Mouse (Mus musculus): Measurements from ENCODE around the gene Lsm12. TPM values are rescaled to one million over a fixed set of nuclear protein-coding genes. Genes with fewer than 3 reads are reported as not detected.
"Not testable (repeated sequence)": the region's sequence is repeated elsewhere in the genome, so short reads cannot be mapped to it uniquely, and the experiment has no call there.

Gene Lsm12
- polyA plus RNA-seq, 1 experiment from 2014 or later, result 83.4 TPM

DNA sequence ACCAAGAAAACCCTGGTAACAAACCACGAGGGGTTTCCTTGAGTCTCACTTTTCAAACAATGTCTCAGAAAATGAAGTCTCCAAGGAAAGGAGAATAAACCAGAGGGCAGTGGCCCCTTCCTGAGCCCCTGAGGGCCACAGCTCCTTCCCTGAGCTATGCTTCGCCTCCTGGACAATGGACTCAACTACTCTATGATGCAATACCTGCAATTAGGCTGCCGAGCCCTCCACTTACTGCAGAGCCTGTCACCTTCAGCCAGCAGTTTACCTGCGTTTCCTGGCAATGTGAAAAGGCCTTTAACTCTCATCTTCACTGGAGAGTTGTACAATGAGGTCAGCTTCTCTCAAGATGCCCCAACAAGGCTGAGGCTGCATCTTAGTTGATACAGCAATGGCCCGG, 16.4 kb downstream of the Lsm12 start:
- 0 out of 2 replicates have a peak, but pooled peaks cover 3% of the 10 kb centered on the region for H3K4me1 ChIP-seq (replicated peaks)
- no peaks in the 10 kb centered on the region for H3K27me3 ChIP-seq
- no peak overlapping the region for H3K27ac ChIP-seq
- no peaks in the 10 kb centered on the region for H3K9me3 ChIP-seq (replicated peaks)
- H3K4me2 ChIP-seq, result no peak overlapping the region
- H3K36me3 ChIP-seq, result peaks cover 47% of the 10 kb centered on the region
- no peak for ATAC-seq (replicated peaks; ENCODE audit: insufficient number of reproducible peaks, insufficient read depth, low FRiP score, low read depth)
- no peak overlapping the region for H3K4me3 ChIP-seq
- 91% methylated on average over 5 of the region's 5 CpGs for WGBS
- H3K9ac ChIP-seq, result no peak overlapping the region

DNA sequence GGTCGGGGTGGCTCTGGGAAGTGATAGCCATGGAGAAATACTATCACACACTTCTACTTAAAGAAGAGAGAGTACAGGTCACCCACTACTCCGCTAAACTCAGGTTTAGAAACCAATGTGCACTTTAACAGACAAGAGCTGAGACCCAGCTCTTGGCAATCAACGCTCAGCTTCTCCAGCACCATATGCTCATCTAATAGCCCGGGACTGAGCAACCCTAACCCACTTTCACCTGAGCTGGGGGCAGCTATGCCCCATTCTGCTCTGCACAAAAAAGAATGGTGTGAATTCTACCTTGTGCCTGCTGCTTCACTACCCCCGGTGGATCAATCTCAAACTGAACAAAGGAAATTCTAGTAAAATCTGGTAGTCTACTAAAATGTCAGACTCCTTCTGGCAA, 17.6 kb downstream of the Lsm12 start:
- Histone ChIP-seq H3K36me3 (peaks cover 53% of the 10 kb centered on the region), H3K27ac (no peak overlapping the region), H3K27me3 (no peaks in the 10 kb centered on the region), H3K4me3 (no peak overlapping the region), H3K4me2 (no peak overlapping the region), H3K4me1 (replicated peaks) (0 out of 2 replicates have a peak, but pooled peaks cover 3% of the 10 kb centered on the region), H3K9me3 (replicated peaks) (no peaks in the 10 kb centered on the region), H3K9ac (no peak overlapping the region)
- 87% methylated on average over 5 of the region's 5 CpGs for WGBS
- no peak for ATAC-seq (replicated peaks; ENCODE audit: insufficient number of reproducible peaks, insufficient read depth, low FRiP score, low read depth)

DNA sequence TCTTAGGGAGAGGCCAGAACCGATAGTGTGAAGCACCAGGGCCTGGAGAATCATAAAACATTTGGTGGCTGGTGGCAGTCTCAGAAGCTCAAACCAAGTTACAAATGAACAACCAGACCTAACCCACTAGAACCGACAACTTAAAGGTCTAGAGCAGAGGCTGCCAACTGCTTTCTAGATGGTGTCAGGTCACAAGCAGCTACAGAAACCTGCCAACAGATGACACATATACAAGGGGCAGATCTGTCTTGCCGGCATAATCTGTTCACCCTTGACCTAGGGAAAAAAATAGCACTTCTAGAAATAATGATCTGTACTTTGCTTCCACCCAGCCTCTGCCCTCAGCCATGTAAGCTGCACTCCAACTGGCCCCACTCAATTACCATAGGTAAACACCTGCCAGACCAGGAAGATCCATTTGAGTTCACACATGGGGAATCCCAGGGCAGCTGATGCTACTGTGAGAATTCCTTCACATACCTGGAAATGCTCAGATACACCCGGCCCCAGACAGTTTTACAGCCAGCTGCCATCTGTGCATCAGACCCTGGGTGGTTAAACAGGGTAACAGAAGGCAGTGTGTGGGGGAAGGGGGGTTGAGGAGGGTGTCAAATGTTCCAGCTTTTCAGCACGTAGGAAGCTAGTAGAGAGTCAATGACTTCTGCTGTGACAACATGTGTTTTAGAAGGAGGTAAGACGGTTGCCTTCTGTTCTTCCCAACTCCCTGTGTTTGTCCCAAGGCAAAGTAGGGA, 18.9 kb downstream of the Lsm12 start:
- peaks cover 61% of the 10 kb centered on the region for H3K36me3 ChIP-seq

DNA sequence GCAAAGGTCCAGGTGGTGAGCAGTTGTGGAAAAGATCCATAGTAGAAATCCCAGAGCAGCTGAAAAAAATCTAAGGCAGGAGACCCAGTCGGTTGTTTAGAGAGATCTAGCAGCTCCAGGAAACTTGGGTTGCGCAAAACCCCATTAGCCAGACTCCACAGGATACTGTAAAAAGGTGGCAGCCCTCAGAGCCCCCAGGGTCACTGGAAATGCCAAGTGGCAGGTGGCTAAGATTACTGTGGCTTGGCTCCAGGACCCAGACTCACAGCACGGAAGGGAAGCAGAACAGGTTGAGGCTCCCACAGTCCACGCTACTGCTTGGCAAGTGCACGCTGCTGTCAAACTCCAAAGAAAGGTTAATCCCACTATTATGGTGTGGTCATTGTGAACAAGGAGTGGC, 25.3 kb downstream of the Lsm12 start:
- Histone ChIP-seq H3K4me2 (no peak overlapping the region), H3K36me3 (peaks cover 30% of the 10 kb centered on the region), H3K4me1 (replicated peaks) (peaks cover 8% of the 10 kb centered on the region), H3K27ac (no peak overlapping the region), H3K27me3 (no peaks in the 10 kb centered on the region), H3K9me3 (replicated peaks) (no peaks in the 10 kb centered on the region), H3K9ac (no peak overlapping the region), H3K4me3 (no peak overlapping the region)
- no peak for ATAC-seq (replicated peaks; ENCODE audit: insufficient number of reproducible peaks, insufficient read depth, low FRiP score, low read depth)
- WGBS, result 76% methylated on average over 5 of the region's 5 CpGs

More for the DNA sequence above, 18.9 kb downstream of the Lsm12 start:
- no peak for ATAC-seq (replicated peaks; ENCODE audit: insufficient number of reproducible peaks, insufficient read depth, low FRiP score, low read depth)
- Histone ChIP-seq H3K9ac (no peak overlapping the region), H3K4me3 (no peak overlapping the region), H3K27ac (no peak overlapping the region), H3K4me2 (no peak overlapping the region), H3K4me1 (replicated peaks) (0 out of 2 replicates have a peak, but pooled peaks cover 3% of the 10 kb centered on the region), H3K27me3 (no peaks in the 10 kb centered on the region), H3K9me3 (replicated peaks) (no peaks in the 10 kb centered on the region)
- 60% methylated on average over 6 of the region's 6 CpGs for WGBS

DNA sequence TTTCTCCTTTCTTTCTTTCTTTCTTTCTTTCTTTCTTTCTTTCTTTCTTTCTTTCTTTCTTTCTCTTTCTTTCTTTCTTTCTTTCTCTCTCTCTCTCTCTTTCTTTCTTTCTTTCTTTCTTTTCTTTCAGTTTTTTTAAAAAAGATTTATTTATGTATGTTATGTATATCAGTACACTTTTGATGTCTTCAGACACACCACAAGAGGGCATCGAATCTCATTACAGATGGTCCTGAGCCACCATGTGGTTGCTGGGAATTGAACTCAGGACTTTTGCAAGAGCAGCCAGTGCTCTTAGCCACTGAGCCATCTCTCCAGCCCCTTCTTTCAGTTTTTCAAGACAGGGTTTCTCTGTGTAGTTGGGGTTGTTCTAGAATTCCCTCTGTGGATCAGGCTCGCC, 27.1 kb downstream of the Lsm12 start:
- not testable (repeated sequence) for H3K9ac ChIP-seq; H3K4me2 ChIP-seq; ATAC-seq (replicated peaks; ENCODE audit: insufficient number of reproducible peaks, insufficient read depth, low FRiP score, low read depth); H3K27me3 ChIP-seq; H3K4me3 ChIP-seq; H3K27ac ChIP-seq; H3K9me3 ChIP-seq (replicated peaks); H3K4me1 ChIP-seq (replicated peaks)
- H3K36me3 ChIP-seq, result peaks cover 27% of the 10 kb centered on the region
- 73% methylated on average over 2 of the region's 2 CpGs for WGBS

DNA sequence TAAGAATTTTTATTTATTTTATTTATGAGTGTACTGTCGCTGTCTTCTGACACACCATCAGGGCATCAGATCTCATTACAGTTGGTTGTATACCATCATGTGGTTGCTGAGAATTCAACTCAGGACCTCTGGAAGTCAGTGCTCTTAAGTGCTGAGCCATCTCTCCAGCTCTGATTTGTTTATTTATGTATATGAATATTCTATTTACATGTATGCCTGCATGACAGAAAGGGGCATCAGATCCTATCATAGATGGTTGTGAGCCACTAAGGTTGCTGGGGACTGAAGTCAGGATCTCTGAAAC, 28.4 kb downstream of the Lsm12 start:
- Histone ChIP-seq H3K27me3 (no peaks in the 10 kb centered on the region), H3K4me2 (no peak overlapping the region), H3K36me3 (peaks cover 29% of the 10 kb centered on the region; the same call in 1 of the 2 replicates), H3K9me3 (replicated peaks) (no peaks in the 10 kb centered on the region), H3K4me3 (peak overlapping the region; percentile 76; the same call in 1 of the 2 replicates), H3K9ac (no peak overlapping the region), H3K4me1 (replicated peaks) (peaks cover 8% of the 10 kb centered on the region), H3K27ac (no peak overlapping the region)
- no peak for ATAC-seq (replicated peaks; ENCODE audit: insufficient number of reproducible peaks, insufficient read depth, low FRiP score, low read depth)
- 2% methylated on average over 1 of the region's 1 CpGs for WGBS

DNA sequence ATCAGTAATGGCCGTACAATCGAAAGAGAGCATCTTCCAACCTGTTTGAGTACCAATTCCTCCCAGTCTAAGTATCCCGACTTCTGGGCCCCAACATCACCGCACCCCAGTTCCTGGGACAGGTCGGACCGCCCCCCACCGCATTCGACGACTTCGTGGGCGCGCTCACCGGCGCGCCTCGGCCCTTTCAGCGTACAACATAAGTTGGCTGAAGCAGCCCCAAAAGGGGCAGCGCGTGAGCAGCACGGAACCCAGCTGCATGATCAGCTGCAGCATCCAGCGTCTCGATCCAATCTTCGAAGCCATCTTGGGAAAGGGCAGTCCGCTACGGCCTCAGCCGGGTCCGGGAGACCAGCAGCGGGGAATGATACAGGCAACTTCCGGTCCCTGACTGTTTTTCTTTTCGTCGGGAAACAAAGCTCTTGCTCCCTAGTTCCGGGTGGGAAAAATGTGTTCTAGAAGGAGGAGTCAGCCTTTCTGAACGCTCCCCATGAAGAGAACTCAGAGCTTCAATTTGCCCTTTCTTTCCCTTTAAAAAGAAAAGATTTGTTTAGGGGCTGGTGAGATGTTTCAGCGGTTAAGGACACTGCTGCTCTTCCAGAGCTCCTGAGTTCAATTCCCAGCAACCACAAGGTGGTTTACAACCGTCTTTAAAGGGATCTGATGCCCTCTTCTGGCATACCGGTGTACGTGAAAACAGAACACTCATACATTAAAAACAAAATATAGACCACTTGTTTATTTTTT, 28.9 kb downstream of the Lsm12 start, which contains the start of gene Tmem101:
Tmem101 (minus strand) TSS at position 366 of the 747 bp plus-strand sequence.
- Histone ChIP-seq H3K4me3 (peak within 1 kb of the TSS; percentile 76), H3K27ac (peak within 1 kb of the TSS; percentile 50; the same call in 1 of the 2 replicates), H3K36me3 (peaks cover 25% of the 10 kb centered on the region; the same call in 1 of the 2 replicates), H3K4me1 (replicated peaks) (peaks cover 8% of the 10 kb centered on the region), H3K4me2 (peak within 1 kb of the TSS; percentile 83), H3K9ac (peak within 1 kb of the TSS; percentile 80), H3K9me3 (replicated peaks) (no peaks in the 10 kb centered on the region), H3K27me3 (no peaks in the 10 kb centered on the region)
- peak; percentile 81 for ATAC-seq (replicated peaks; ENCODE audit: insufficient number of reproducible peaks, insufficient read depth, low FRiP score, low read depth)
- WGBS, result under 1% methylated on average over 37 of the region's 37 CpGs

GRCm38 (mm10) chr11:102147213-102147989, 37.7 kb downstream of the Lsm12 start:
- Histone ChIP-seq H3K36me3 (peaks cover 1% of the 10 kb centered on the region; the same call in 1 of the 2 replicates), H3K9ac (no peak overlapping the region), H3K4me1 (replicated peaks) (peaks cover 28% of the 10 kb centered on the region), H3K4me2 (peak overlapping the region; percentile 61), H3K9me3 (replicated peaks) (no peaks in the 10 kb centered on the region), H3K27ac (no peak overlapping the region), H3K4me3 (peak overlapping the region; percentile 38), H3K27me3 (peaks cover 68% of the 10 kb centered on the region)
- ATAC-seq (replicated peaks; ENCODE audit: insufficient number of reproducible peaks, insufficient read depth, low FRiP score, low read depth), result no peak
- WGBS, result 10% methylated on average over 34 of the region's 34 CpGs

- ATAC-seq (replicated peaks; ENCODE audit: insufficient number of reproducible peaks, insufficient read depth, low FRiP score, low read depth), result no peak
- H3K4me3 ChIP-seq, result peak overlapping the region; percentile 38
- peaks cover 70% of the 10 kb centered on the region for H3K27me3 ChIP-seq
- H3K4me2 ChIP-seq, result peak overlapping the region; percentile 61
- H3K4me1 ChIP-seq (replicated peaks), result peaks cover 28% of the 10 kb centered on the region
- no peak overlapping the region for H3K27ac ChIP-seq
- H3K36me3 ChIP-seq, result no peaks in the 10 kb centered on the region
- H3K9ac ChIP-seq, result no peak overlapping the region
- WGBS, result 8% methylated on average over 17 of the region's 17 CpGs
- no peaks in the 10 kb centered on the region for H3K9me3 ChIP-seq (replicated peaks)
Observed at GRCm38 (mm10) chr11:102146531-102146930, 38.6 kb downstream of the Lsm12 start.

DNA sequence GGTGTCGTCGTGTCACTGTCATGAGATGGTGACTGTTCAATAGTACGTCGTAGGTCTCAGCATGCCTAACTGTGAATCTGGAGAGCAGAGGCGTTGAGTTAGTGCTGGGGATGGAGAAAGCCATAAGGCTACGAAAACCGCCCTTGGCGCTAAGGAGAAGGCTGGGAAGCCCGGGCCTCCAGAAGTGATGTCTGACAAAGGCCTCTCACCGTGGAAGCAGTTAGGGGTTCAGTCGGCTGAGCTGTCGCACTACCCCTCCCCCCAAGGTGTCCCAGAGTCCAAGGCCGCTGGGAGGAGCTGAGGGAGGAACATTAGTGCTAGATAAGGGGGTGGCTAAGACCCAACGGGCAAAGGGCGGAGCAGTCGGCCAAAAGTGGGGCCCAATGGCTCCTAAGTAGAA, 39.1 kb downstream of the Lsm12 start:
- Histone ChIP-seq H3K4me3 (peak overlapping the region; percentile 38), H3K27me3 (peaks cover 70% of the 10 kb centered on the region), H3K9me3 (replicated peaks) (no peaks in the 10 kb centered on the region), H3K4me2 (peak overlapping the region; percentile 61), H3K4me1 (replicated peaks) (peaks cover 28% of the 10 kb centered on the region), H3K27ac (no peak overlapping the region), H3K9ac (0 out of 2 replicates have a peak overlapping the region, but pooled peaks have one; percentile 16), H3K36me3 (no peaks in the 10 kb centered on the region)
- no peak; the same call in 1 of the 2 replicates for ATAC-seq (replicated peaks; ENCODE audit: insufficient number of reproducible peaks, insufficient read depth, low FRiP score, low read depth)
- 4% methylated on average over 16 of the region's 16 CpGs for WGBS

DNA sequence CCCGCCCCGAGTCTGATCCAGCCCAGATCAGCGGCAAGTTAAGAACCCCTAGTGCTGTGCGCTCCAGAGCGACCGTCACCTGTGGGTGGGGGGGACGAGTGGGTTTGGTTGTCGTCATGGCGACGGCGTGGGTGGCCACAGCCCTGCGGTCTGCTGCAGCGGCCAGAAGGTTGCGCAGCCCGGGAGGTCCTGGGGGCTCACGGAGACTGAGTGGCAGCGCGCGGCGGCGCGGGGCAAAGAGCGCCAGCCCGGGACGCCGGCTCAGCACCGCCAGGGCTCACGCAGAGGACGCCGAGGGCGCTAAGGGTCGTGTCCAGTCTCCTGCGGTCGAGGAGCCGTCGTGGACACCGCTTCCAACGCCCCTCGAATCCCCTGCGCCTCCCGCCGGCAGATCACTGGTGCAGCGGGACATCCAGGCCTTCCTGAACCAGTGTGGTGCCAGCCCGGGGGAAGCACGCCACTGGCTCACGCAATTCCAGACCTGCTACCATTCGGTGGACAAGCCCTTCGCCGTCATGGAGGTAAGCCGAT, 39.6 kb downstream of the Lsm12 start, which contains the start of gene Nags:
Nags (plus strand) TSS at position 43 of the 531 bp plus-strand sequence.
- Histone ChIP-seq H3K4me2 (peak within 1 kb of the TSS; percentile 61), H3K27me3 (peaks cover 70% of the 10 kb centered on the region), H3K9ac (0 out of 2 replicates have a peak within 1 kb of the TSS, but pooled peaks have one; percentile 16), H3K4me1 (replicated peaks) (peaks cover 28% of the 10 kb centered on the region), H3K27ac (no peak within 1 kb of the TSS), H3K36me3 (no peaks in the 10 kb centered on the region), H3K9me3 (replicated peaks) (no peaks in the 10 kb centered on the region), H3K4me3 (peak within 1 kb of the TSS; percentile 38)
- WGBS, result 1% methylated on average over 50 of the region's 50 CpGs
- no peak for ATAC-seq (replicated peaks; ENCODE audit: insufficient number of reproducible peaks, insufficient read depth, low FRiP score, low read depth)
